Mouse (Mus musculus): ENCODE results near the gene Med29. TPM values are rescaled to one million over a fixed set of nuclear protein-coding genes. Genes with fewer than 3 reads are reported as not detected.

Gene Med29
- total and polyA plus RNA-seq, 3 experiments: 31.1 to 39.6 TPM; not detected in 1

DNA sequence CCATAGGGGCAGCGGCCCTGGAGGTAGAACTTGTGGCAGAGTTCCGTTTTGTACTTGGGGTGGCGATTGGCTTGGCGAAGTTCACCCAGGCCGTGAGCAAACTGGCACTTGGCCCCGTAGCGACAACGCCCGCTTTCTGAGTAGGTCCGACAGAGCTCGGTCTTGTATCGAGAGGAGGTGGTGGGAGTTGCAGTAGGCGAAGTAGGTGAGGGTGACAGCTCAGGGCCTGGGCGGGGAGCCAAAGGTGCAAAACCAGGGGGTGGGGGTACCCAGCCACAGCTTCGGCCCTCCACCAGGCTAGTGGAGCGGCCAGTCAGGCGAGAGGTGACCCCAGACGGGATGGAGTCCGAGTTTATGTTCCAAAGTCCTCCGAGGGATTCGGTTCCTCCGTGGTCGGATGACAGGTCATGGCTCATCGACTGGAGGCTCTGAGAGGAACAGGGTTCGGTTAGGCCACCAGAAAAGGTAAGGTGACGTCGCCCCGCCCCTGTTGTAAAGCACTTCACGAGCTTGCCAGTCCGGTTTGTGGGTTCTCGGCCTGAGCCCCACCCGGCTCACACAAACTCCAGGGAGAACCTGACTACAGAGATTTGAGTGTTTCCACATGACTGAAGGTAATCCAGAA, 14.3 kb downstream of the Med29 start:
- Histone ChIP-seq H3K4me1 (ENCODE audit: control insufficient read depth in 1 of 2, insufficient read depth in 2 of 2, low read length in 2 of 2) (peaks cover 6 to 30% of the 10 kb centered on the region in 2 experiments), H3K27me3 (ENCODE audit: control insufficient read depth in 1 of 2, insufficient read depth in 2 of 2, low read length in 2 of 2) (no peaks in the 10 kb centered on the region), H3K9ac (ENCODE audit: control insufficient read depth, low read depth, low read length, poor library complexity, severe bottlenecking) (peak overlapping the region; percentile 77; the same call in 1 of the 2 replicates), H3K36me3 (ENCODE audit: control insufficient read depth in 1 of 2, insufficient read depth in 2 of 2, low read length in 2 of 2) (peaks cover 0 to 16% of the 10 kb centered on the region in 2 experiments; a peak in 2 of 4 replicates), H3K9me3 (replicated peaks; ENCODE audit: insufficient read depth, low read length) (no peaks in the 10 kb centered on the region), H3K4me3 (ENCODE audit: control insufficient read depth in 1 of 2, insufficient read depth in 1 of 2, low read depth in 2 of 2, low read length in 2 of 2) (peak overlapping the region; percentile 56 to 69), H3K79me2 (ENCODE audit: control insufficient read depth, insufficient read depth, low read length, poor library complexity) (peaks cover 3% of the 10 kb centered on the region), H3K27ac (ENCODE audit: control insufficient read depth, low read depth, low read length) (no peak overlapping the region)
- TF ChIP-seq POLR2AphosphoS5 (IDR thresholded peaks at IDR 0.05; ENCODE audit: borderline replicate concordance, low read depth, low read length) (no peak), CTCF (IDR thresholded peaks at IDR 0.05 in 2 of 3, conservative IDR thresholded peaks at IDR 0.05 in 1 of 3; ENCODE audit: control insufficient read depth in 1 of 3, insufficient read depth in 1 of 3, low read depth in 2 of 3, low read length in 3 of 3, poor library complexity in 1 of 3, severe bottlenecking in 1 of 3) (no peak), CHD2 (IDR thresholded peaks at IDR 0.05; ENCODE audit: low read length) (no peak), GABPA (IDR thresholded peaks at IDR 0.05; ENCODE audit: low read depth, low read length) (no peak), EP300 (IDR thresholded peaks at IDR 0.05; ENCODE audit: low read depth in 1 of 2, low read length in 2 of 2) (no peak), NELFE (IDR thresholded peaks at IDR 0.05; ENCODE audit: low read depth, low read length) (no peak), E2F4 (IDR thresholded peaks at IDR 0.05; ENCODE audit: borderline replicate concordance, low read depth, low read length) (no peak), NRF1 (IDR thresholded peaks at IDR 0.05; ENCODE audit: insufficient read depth, low read depth, low read length, poor library complexity, severe bottlenecking) (no peak), SMC3 (IDR thresholded peaks at IDR 0.05; ENCODE audit: low read depth, low read length) (no peak), KAT2A (conservative IDR thresholded peaks at IDR 0.05; ENCODE audit: low read depth, low read length) (no peak), ZNF384 (IDR thresholded peaks at IDR 0.05; ENCODE audit: low read depth, low read length) (no peak), MYC (IDR thresholded peaks at IDR 0.05; ENCODE audit: low read depth, low read length) (no peak), MAFK (IDR thresholded peaks at IDR 0.05; ENCODE audit: borderline replicate concordance, low read depth, low read length) (no peak), MYB (IDR thresholded peaks at IDR 0.05; ENCODE audit: low read depth, low read length) (no peak), ZKSCAN1 (IDR thresholded peaks at IDR 0.05; ENCODE audit: low read depth, low read length) (no peak), MAZ (IDR thresholded peaks at IDR 0.05; ENCODE audit: low read depth, low read length) (no peak), GATA1 (IDR thresholded peaks at IDR 0.05; ENCODE audit: low read depth, low read length) (no peak), USF2 (IDR thresholded peaks at IDR 0.05; ENCODE audit: borderline replicate concordance in 1 of 2, insufficient read depth in 1 of 2, low read depth in 1 of 2, low read length in 2 of 2) (no peak)
- DNase-seq (ENCODE audit: low read depth, low spot score): no peak
